Mouse (Mus musculus) olfactory bulb, adult 2 months (tissue): ENCODE results near the gene Gm11172. TPM values are rescaled to one million over a fixed set of nuclear protein-coding genes. Genes with fewer than 3 reads are reported as not detected.

ENCODE experiments used
- H3K27ac ChIP-seq: fragments of 200-500 bp; 2 replicates; pipeline ENCODE4 v1.5.1; 2012; ENCODE audit warnings: low read depth, low read length; ENCODE audit not compliant: insufficient read depth
- H3K4me1 ChIP-seq: fragments of 200-500 bp; 2 replicates; pipeline ENCODE4 v1.6.1; 2012; ENCODE audit warnings: low read length; ENCODE audit not compliant: control insufficient read depth, insufficient read depth
- H3K4me3 ChIP-seq: fragments of 200-500 bp; 2 replicates; pipeline ENCODE4 v1.5.1; 2012; ENCODE audit warnings: mild to moderate bottlenecking, low read depth, low read length, moderate library complexity; ENCODE audit not compliant: insufficient read depth
- CTCF ChIP-seq: fragments of 200-500 bp; IDR thresholded peaks from 2 replicates; pipeline ENCODE4 v1.5.1; 2012; ENCODE audit warnings: low read depth, mild to moderate bottlenecking, low read length, moderate library complexity; ENCODE audit not compliant: insufficient read depth
- POLR2A ChIP-seq: fragments of 200-500 bp; IDR thresholded peaks from 2 replicates; pipeline ENCODE4 v1.6.1; 2012; ENCODE audit warnings: mild to moderate bottlenecking, low read depth, low read length, moderate library complexity; ENCODE audit not compliant: insufficient read depth
- WGBS: fragments of 180-500 bp; shearing (Covaris S2); methylation state at CpG from one replicate; pipeline ENCODE4 v1.1.7; 2018; 5-methylcytosine and 5-hydroxymethylcytosine counted together
- polyA plus RNA-seq: library from polyadenylated mRNA; stranded (reverse); fragments of >200 nt; gene quantifications from 2 replicates; pipeline ENCODE4 v1.2.4, GENCODE M21; 2012; ENCODE audit warnings: low replicate concordance; ENCODE audit not compliant: missing spikeins, insufficient read depth, insufficient read length

Gm11172 gene
- polyA plus RNA-seq, 1 experiment: not detected

- peaks cover 24% of the 10 kb centered on the region for H3K4me1 ChIP-seq
- H3K27ac ChIP-seq: peak overlapping the region; percentile 71
- no peak for TF ChIP-seq POLR2A
- TF ChIP-seq CTCF: peak; percentile 78
- WGBS: under 1% methylated on average over 55 of the region's 55 CpGs
- H3K4me3 ChIP-seq: peak overlapping the region; percentile 69
These were observed 27.8 kb upstream of the Gm11172 start for GRCm38 (mm10) chr16:10784793-10785370.

DNA sequence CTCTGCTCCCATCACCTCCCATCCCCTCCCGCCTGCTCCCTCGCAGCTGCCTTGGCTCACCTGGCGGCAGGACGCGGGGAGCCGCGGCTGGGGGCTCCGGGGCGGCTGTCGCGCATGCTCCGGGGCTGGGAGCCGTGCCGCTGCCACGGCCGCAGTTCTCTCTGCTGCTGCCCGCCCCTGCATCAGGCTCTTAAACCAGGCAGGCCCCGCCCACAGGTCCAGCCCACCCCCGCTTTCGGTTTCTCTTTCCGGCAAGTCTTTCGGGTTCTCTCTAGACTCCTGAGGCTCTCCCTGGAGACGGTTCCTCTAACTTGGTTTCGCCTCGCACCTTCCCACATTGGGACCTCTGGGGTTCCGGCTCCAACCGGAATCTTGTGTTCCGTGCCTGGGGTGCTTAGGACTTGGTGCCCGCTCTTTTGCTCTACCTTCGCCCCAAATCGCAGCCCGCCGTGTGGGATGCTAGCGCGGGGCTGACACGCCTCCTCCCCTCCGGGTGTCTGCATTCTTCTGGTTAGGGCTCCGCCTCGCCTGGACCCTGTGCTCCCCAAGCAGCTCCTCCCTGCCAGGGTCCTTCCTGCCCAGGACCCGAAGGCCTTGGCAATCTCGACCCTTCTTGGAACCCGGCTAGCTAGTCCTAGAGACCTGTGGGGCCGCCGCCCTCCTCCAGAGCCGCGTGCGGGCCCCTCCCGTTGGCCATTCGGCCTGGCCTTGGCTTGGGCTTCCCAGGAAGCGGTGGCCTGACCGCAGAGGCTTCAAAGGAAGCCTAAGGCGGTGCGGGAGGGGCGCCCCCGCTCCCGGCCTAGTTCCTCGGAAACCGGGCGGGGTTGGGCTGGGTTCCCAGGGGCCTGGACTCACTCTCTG lies 27.1 kb upstream of the Gm11172 start, which contains the start of gene Socs1:
Gene Socs1 (minus strand): TSS at position 166 of the 861 bp plus-strand sequence.
- peaks cover 24% of the 10 kb centered on the region for H3K4me1 ChIP-seq
- H3K4me3 ChIP-seq: peak within 1 kb of the TSS; percentile 69
- H3K27ac ChIP-seq: peak within 1 kb of the TSS; percentile 71
- TF ChIP-seq POLR2A: peak; percentile 45; the same call in 1 of the 2 replicates
- TF ChIP-seq CTCF: no peak
- under 1% methylated on average over 59 of the region's 59 CpGs for WGBS

DNA sequence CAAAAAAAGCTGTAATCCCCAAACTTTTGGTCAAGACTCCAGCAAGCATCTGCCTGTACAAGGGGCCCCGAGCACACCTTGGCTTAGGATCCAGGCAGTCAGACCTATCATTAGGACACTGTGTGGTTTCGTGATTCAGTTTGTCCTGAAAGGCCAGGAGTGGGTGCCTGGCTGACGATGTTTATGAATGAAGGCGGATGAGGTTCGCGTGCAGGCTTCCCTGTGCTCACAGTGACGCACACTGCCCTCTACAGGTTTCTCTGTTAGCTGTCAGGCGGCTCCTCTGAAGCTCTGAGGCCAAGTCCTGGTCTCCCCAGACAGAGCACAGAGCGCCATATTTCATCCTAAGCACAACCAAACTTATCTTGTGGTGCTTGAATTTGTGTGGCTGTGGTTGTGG lies 26.4 kb upstream of the Gm11172 start:
- under 1% methylated on average over 9 of the region's 9 CpGs for WGBS
- H3K4me3 ChIP-seq: peak overlapping the region; percentile 69
- H3K27ac ChIP-seq: peak overlapping the region; percentile 71
- TF ChIP-seq CTCF (peak; percentile 73), POLR2A (no peak)
- peaks cover 24% of the 10 kb centered on the region for H3K4me1 ChIP-seq

DNA sequence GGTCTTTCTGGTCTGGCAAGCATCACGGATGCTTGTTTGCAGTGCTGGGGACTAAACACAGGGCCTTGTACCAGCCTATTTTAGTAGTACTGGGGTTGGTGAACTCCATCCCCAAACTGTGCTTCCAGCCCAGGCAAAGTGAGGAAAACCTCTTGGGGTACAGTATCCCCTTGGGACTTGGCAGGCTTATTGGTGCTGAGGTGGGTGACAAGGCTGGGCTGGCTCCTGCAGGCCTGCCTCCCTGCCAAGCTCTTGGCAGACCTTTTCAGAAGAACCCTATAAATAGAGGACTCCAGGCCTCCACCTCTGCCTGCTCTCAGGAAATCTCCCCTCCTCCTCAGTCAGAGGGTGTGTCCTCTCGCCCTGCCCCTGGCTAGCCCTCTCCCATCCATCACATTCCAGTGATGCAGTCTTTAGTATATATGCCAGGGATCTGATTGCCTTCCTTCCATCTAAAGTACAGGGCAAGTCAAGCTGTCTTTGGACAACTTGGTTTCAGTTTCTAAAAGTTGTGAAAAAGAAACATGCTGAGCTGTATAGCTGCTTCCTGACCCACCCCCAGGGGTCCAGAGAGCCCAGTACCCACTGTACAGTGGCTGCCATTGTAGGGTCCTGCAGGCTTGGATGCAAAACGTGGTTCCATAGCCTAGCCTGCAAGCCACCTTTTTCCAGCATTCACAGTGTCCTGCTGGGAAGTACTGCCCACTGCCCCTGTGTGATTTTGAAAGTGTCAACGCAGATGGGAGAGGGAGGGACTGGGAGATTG lies 25.8 kb upstream of the Gm11172 start:
- TF ChIP-seq POLR2A (no peak), CTCF (no peak)
- no peak overlapping the region; the same call in 1 of the 2 replicates for H3K27ac ChIP-seq
- 68% methylated on average over 4 of the region's 4 CpGs for WGBS
- no peak overlapping the region for H3K4me3 ChIP-seq
- H3K4me1 ChIP-seq: peaks cover 24% of the 10 kb centered on the region

GRCm38 (mm10) chr16:10787548-10788058 lies 25.1 kb upstream of the Gm11172 start:
- TF ChIP-seq POLR2A: no peak
- TF ChIP-seq CTCF: no peak
- WGBS: 84% methylated on average over 7 of the region's 7 CpGs

DNA sequence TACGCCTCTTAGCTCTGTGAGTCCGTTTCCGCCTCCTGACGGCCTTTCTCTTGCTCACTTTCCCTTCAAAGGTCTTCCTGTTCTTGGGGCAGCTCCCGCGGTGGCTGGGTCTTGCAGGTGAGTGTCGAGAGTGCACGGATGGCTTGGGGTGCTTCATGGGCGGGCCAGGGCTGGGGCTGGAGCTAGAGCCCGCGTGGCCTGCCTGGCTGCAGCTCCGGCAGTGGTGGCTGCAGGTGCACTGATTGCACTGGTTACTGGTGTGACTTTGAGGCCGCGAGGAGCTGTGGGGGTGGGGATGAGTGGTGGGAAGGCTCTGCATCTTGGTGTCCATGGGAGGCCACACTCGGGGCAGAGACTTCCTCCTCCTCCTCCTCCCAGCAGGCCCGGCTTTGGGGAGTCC lies 24.4 kb upstream of the Gm11172 start, which contains the start of gene Tnp2:
Gene Tnp2 (minus strand): TSS at position 390 of the 400 bp plus-strand sequence.
- no peak for TF ChIP-seq POLR2A
- TF ChIP-seq CTCF: no peak
- WGBS: 71% methylated on average over 16 of the region's 16 CpGs
- no peak within 1 kb of the TSS for H3K27ac ChIP-seq
- no peak within 1 kb of the TSS for H3K4me3 ChIP-seq
- H3K4me1 ChIP-seq: peaks cover 15% of the 10 kb centered on the region

More at GRCm38 (mm10) chr16:10787548-10788058, 25.1 kb upstream of the Gm11172 start:
- Histone ChIP-seq H3K4me3 (no peak overlapping the region), H3K4me1 (peaks cover 21% of the 10 kb centered on the region), H3K27ac (no peak overlapping the region)

DNA sequence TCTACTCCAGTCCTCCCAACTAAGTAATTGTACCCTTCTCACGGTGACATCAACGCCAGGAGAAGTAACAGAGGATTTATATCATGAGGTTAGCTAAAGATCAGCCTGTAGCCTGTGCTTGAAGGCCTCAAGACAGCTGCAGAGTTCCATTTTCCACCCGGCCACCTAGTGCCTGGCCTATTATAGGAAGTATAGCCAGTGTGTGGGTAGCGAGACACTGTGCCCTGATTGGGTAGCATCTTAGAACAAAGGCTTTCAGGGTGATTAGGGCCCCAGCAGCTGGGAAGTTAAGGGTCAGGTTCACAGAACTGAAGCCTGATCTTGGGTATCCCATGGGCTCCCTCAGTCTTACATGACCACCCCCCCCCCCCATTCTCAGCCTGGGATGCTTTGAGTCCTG lies 23.8 kb upstream of the Gm11172 start:
- WGBS: 72% methylated on average over 4 of the region's 4 CpGs
- H3K4me1 ChIP-seq: peaks cover 15% of the 10 kb centered on the region
- no peak overlapping the region for H3K27ac ChIP-seq
- no peak for TF ChIP-seq CTCF
- no peak for TF ChIP-seq POLR2A
- no peak overlapping the region for H3K4me3 ChIP-seq

DNA sequence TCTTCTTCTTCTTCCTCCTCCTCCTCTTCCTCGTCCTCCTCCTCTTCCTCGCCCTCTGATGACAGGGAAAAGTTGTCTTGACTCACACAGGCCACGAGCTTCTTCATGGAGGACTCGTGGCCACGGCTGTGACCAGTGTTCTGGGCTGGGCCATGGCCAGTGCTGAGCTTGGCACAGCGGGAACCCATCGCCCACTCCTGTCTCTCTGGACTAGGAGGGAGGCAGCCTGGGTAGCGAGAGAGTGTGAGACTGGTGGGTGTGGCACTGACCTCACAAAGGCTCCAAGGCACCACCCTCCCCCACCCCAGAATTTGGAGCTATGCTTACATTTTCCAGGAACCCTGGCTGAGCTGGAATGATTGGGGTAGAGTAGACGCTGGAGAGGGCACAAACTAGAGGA lies 22.0 kb upstream of the Gm11172 start, which contains the start of gene Prm3:
Gene Prm3 (minus strand): TSS at position 213 of the 400 bp plus-strand sequence.
- Histone ChIP-seq H3K4me3 (no peak within 1 kb of the TSS), H3K4me1 (peaks cover 6% of the 10 kb centered on the region), H3K27ac (no peak within 1 kb of the TSS)
- WGBS: 80% methylated on average over 9 of the region's 9 CpGs
- TF ChIP-seq POLR2A (no peak), CTCF (no peak)
